Mouse (Mus musculus) left cerebral cortex, adult 8-10 months (tissue): ENCODE results near the gene Isg20. TPM values are rescaled to one million over a fixed set of nuclear protein-coding genes. Genes with fewer than 3 reads are reported as not detected.

ENCODE experiments used
- DNase-seq, 2 experiments: peaks; one replicate each; pipeline ENCODE4 v3.0.0; 2022; ENCODE audit warnings: low spot score in 2 of 2
- total RNA-seq, 4 experiments: library from RNA; stranded (reverse); gene quantifications; 2 replicates each; pipeline ENCODE4 v1.2.4; 2022

Isg20 gene
- total RNA-seq, 4 experiments from 2014 or later: 0.57 to 1.5 (median 1.1) TPM; not detected in 1

DNA sequence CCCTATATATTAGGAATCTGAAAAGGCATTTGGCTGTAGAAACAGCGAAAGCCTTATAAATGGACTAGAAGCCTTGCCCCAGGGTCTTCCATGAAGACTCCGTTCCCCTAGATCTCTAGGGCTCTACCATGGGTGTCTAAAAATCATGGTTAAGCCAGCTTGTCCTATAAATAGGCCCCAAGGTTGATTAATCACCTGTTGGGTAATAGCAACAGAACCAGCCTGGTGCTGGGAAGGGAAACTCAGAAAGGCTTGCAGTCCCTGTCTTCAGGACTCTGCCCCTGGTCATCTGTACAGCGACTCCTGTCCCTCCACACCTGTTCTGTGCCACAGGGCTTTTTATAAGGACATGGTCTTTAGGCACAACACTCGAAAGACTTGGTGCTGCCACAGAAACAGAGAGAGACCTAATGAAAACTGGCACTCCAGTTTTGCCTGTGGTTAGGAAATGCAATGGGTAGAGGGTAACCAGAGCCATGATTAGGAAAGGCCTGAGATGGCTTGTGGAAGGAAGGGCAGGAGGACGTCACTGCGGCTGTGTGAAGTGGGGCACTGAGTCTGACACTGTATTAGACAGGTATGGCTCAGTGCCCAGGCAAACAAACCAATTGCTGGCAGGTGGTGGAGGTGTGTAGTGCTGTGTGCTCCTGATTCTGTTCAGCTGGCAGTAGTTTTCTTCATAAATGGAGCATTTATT lies 9.9 kb upstream of the Isg20 start:
- no peak for DNase-seq

DNA sequence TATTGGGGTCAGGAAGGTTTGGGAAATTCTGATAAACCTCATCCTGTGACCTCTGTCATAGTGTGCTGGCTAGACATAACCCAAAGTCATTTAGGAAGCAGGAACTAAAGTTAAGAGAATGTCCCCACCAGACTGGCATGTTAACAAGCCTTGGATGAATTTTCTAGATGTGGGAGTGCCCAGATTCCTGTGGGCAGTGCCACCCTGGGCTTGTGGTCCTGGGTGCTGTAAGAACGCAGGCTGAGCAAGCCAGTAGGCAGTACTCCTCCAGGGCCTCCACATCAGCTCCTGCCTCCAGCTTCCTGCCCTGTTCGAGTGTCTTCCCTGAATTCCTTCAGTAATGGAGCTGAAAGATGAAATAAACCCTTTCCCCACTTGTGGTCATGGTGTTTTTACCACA lies 9.0 kb upstream of the Isg20 start:
- DNase-seq: no peak

DNA sequence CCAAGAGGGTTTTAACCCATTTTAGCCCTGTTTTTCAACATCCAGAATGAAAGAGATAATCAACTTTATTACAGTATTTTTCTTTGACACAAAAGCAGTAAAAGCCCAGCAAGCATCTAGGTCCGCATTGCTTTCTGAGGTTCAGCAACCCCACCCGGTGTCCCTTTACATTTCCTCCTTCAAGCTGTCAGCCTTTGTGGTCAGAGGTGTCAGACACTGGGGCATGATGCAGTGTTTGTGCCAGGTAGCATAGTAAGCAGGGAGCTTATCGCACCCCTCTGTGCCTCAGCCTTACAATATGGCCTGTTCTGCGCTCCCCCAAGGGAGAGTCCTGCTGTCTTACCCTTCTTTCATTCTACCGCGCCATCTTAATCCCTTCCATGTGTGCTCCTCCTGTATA lies 4.2 kb upstream of the Isg20 start:
- no peak for DNase-seq

DNA sequence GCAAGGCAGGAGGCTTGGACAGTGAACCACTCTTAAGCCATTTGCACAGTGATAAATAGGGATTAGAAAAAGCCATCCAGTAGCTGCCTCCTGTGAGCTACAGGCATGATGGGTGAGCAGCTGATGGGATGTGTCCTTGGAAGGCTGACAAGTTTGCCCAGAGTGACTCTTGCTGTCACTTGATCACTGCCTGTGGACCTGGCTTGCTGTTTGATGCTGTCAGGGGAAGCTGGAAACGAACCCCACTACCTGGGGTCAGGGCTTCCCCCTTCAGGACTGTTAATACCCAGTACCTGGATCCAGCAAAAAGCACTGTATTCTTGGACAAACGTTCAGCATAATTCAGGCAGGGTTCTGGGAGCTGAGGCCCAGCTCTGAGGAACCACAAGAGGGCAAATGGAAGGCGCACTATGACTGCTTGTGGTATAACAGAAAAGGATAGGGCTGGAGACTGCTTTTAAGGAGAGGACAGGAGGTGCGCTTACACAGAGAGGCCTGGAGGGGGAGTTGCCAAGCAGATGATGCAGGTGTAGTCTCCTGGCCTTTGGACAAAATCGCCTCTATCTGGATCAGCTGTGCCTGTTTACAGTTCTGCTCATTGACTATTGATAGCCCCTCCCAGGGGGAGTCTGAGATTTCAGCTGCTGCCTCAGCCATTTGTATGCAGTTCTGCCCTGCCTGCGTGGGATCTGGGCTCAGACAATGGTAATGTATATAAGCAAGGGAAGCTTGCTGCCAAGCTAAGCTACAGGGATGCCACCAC lies 2.7 kb upstream of the Isg20 start:
- DNase-seq: no peak

DNA sequence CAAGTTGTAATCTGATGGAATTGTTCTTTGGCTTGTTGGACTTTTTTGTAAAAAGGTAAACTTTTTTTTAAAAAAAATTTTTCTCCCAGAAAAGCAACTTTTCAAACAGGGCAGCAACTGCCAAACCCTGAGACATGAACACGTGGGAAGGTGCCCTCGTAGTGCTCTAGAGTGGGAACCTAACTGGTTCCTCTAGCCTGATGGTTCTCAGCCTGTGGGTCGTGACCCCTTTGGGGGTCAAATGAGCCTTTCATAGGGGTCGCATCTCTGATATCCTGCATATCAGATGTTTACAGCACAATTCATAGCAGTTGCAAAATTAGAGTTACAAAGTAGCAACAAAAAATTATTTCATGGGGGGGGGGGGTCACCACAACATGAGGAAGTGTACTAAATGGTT lies 2.0 kb upstream of the Isg20 start:
- no peak for DNase-seq

DNA sequence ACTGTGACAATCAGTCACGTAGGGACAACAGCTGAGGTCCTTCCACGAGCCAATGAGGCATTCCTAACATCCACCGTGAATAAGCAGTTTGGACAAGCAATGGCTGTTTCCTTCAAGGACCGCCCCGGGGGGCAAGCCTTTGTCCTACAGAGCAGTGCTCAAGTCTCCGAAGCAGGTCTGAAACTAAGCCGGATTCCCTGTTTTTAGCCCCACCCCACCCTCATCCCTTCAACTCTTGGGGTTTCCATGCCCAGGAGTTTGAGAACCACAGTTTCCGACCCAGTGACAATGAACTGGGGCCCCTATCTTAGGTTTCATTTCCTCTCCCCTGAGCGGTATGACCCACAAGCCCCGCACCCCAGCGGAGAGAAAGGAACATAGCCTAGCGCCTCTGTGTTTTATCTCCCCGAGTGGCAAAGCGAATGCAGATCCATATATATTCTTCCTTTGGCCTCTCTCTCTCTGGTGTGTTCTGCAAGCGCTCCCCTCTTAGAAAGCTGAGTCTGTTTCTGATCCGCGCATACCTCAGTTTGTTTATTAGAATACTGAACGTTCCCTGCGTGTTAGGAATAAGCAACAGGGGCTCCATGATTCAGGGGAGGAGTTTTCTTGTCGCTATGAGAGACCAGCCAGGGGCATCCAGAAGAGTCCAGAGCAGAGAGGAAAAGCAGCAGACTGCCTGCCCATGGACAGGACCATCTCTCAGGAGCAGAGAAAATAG lies 811 bp upstream of the Isg20 start:
- no peak for DNase-seq

GRCm38 (mm10) chr7:78913649-78914544 lies 673 bp downstream of the Isg20 start:
- DNase-seq: no peak

DNA sequence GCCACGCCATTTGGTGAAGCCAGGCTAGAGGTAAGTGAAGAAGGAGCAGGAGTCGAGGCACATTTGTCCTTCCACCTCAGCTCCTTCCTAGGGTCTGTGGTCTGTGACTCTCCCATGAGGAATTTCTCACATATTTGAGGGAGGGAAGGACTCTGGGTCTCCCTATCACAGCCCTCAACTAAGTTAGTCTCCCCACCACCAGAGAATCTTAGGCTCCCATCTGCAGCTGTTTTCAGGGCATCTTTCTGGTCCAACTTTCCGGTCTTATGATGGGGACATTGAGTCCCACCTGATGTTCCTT lies 1.3 kb downstream of the Isg20 start:
- no peak for DNase-seq

- DNase-seq: no peak
Observed at GRCm38 (mm10) chr7:78914896-78915510, 1.8 kb downstream of the Isg20 start.

GRCm38 (mm10) chr7:78918686-78919085 lies 5.5 kb downstream of the Isg20 start:
- DNase-seq: no peak

DNA sequence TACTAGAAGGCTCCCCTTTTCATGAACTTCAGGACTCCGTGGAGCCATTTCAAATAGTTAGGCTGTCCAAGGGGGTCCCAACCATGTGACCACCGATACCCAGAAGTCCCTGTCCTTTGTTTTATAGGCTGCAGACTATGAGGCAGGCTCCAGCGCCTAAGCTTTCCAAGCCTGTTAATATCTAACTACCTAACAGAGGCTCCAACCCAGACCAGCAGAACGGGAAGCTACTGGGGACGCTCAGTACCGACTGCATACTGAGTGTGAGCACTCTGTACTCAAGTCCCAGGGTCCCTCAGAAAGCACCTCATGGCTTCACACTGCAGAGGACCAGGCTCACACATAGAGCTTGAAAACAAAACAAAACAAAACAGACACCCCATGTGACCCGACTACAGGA lies 9.3 kb downstream of the Isg20 start:
- no peak for DNase-seq

GRCm38 (mm10) chr7:78924300-78924699 lies 11.1 kb downstream of the Isg20 start:
- peak in 1 of 2 experiments; percentile 42 for DNase-seq

DNA sequence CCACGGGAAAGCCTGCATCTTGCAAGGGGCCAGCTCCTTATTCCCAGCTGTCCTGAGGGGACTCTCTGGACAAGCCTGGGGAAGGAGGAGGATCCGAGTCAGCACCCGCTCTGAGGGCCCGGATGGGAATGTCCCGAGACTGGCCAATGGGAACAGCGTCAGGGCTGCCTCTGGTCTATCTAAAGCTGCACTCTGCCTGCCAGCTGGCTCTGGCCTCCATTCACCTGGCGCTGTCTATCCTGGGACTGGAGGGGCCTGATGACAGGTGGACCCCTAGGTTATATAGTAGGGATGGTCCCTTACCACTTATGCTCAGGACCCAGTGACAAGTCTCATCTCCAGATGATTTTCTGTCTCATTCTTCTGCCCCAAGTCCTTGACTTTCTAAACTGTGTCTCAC lies 11.6 kb downstream of the Isg20 start:
- DNase-seq: no peak

DNA sequence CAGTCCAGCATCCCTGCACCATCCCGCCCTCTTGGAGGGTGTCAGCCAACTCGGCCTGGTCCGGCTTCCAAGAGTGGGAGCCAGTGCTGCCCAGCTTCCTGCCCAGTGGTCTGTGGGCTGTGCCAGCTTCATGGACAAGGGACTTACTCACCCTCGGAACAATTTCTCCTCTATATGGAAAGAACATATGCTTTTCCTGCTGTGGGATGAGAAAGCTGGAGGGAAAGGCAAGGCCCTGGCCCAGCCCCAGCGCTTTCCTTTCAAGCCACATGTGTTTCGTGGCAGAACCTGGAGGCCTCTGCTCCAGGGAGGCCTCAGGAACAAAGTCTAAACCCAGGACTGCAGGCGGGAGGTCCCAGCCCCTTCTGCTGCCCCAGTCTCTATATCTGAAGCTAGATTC lies 12.5 kb downstream of the Isg20 start:
- no peak for DNase-seq

- no peak for DNase-seq
Observed at GRCm38 (mm10) chr7:78926156-78926555, 12.9 kb downstream of the Isg20 start.

GRCm38 (mm10) chr7:78927266-78927665 lies 14.0 kb downstream of the Isg20 start:
- DNase-seq: no peak

DNA sequence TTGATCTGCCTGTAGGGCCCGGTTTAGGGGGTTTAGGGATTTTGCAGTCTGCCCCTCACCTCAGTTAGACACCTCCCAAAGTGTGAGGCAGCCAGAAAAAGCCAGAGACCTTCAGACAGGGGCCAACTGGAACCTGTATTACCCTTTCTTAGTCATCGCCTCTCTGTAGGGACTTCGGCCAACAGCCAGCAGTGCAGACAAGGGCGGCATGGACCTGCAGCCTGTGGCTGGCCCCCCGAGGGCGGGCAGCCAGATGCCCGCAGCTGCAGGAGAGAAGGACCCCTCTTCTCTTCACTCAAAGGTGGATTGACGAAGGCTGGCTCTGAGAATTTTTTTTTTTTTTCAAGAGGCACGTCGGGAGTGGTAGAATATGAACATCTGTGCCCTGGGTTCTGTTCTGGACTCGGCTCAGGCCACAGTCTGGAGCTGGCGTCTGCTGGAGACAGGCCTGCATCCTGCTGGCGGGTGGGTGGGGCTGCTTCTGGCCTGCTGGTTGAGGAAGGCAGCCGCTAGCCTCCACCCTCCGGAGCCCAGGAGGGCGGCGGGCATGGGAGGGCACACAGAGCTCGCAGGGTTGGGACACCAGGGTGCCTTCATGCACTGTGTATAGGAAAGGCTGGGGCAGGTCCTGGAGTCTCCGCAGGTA lies 25.9 kb downstream of the Isg20 start:
- DNase-seq: no peak

DNA sequence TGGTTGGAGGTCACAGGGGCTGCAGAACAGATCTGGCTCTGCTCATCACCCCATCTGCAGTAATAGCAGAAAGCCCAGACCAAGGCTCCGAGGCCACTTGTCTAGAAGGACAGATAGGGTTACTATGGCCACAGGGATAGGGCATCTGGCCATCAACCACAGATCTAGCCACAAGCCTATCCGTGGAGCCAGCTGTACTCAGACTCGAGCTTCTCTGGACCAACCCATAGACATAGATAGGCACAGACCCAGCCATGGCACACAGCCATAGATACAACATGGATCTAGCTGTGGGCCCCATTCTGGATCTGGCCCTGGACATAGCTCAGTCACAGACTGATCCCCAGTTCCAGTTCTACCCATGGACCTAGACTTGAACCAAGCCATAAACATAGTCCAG lies 27.7 kb downstream of the Isg20 start:
- no peak for DNase-seq

DNA sequence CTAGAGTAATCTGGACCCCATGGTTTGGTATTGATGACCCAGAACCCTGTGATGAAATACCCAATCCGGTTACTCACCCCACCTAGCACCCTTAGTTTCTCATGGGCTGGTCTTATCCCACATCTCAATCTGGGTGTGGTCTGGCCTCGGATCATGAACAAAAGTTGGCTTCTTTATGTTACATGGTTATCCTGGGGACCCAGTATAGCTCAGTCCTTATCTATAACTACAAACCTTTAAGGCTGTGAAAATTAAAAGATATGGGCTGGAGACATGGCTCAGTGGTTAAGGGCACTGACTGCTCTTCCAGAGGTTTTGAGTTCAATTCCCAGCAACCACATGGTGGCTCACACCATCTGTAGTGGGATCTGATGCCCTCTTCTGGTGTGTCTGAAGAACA lies 29.3 kb downstream of the Isg20 start:
- no peak for DNase-seq

GRCm38 (mm10) chr7:78953886-78954572 lies 40.8 kb downstream of the Isg20 start:
- no peak for DNase-seq
